Mouse (Mus musculus): ENCODE results near the gene Rara. TPM values are rescaled to one million over a fixed set of nuclear protein-coding genes. Genes with fewer than 3 reads are reported as not detected.

Rara gene
- polyA plus RNA-seq, 1 experiment from 2014 or later = 20.1 TPM

- Histone ChIP-seq H3K9me3 (ENCODE audit: control insufficient read depth, low read length) (no peaks in the 10 kb centered on the region), H3K4me2 (replicated peaks; ENCODE audit: low read depth) (no peak overlapping the region), H3K27ac (replicated peaks) (no peak overlapping the region), H3K36me3 (ENCODE audit: control insufficient read depth, insufficient read depth, low read length) (peaks cover 24% of the 10 kb centered on the region), H3K9ac (ENCODE audit: low read length) (no peak overlapping the region), H3K27me3 (ENCODE audit: control insufficient read depth, insufficient read depth, low read length) (no peaks in the 10 kb centered on the region), H3K4me1 (replicated peaks; ENCODE audit: control insufficient read depth, insufficient read depth) (peaks cover 11% of the 10 kb centered on the region), H3K4me3 (ENCODE audit: low read depth, low read length) (no peak overlapping the region)
- TF ChIP-seq EP300 (optimal IDR thresholded peaks at IDR 0.05) = no peak
- ATAC-seq (ENCODE audit: low FRiP score, low TSS enrichment) (0 out of 2 replicates have a peak, but pooled peaks have one; percentile 0), DNase-seq (ENCODE audit: low spot score) (no peak)
- 81% methylated on average over 9 of the region's 9 CpGs for WGBS
Measured at GRCm38 (mm10) chr11:98972801-98973360, 45.3 kb downstream of the Rara start.

- peaks cover 24% of the 10 kb centered on the region for H3K36me3 ChIP-seq (ENCODE audit: control insufficient read depth, insufficient read depth, low read length)
- DNase-seq (ENCODE audit: low spot score) (peak; percentile 32), ATAC-seq (ENCODE audit: low FRiP score, low TSS enrichment) (0 out of 2 replicates have a peak, but pooled peaks have one; percentile 2)
- no peak overlapping the region for H3K4me2 ChIP-seq (replicated peaks; ENCODE audit: low read depth)
- 78% methylated on average over 14 of the region's 14 CpGs for WGBS
- no peak overlapping the region for H3K9ac ChIP-seq (ENCODE audit: low read length)
- H3K27ac ChIP-seq (replicated peaks) = no peak overlapping the region
- TF ChIP-seq EP300 (optimal IDR thresholded peaks at IDR 0.05) (no peak), CTCF (IDR thresholded peaks at IDR 0.05; ENCODE audit: low read depth) (no peak)
- no peak overlapping the region for H3K4me3 ChIP-seq (ENCODE audit: low read depth, low read length)
- H3K9me3 ChIP-seq (ENCODE audit: control insufficient read depth, low read length) = no peaks in the 10 kb centered on the region
- peaks cover 6% of the 10 kb centered on the region for H3K4me1 ChIP-seq (replicated peaks; ENCODE audit: control insufficient read depth, insufficient read depth)
- H3K27me3 ChIP-seq (ENCODE audit: control insufficient read depth, insufficient read depth, low read length) = no peaks in the 10 kb centered on the region
Measured at GRCm38 (mm10) chr11:98973584-98973983, 46.0 kb downstream of the Rara start.

- no peak overlapping the region for H3K27ac ChIP-seq (replicated peaks)
- peaks cover 24% of the 10 kb centered on the region for H3K36me3 ChIP-seq (ENCODE audit: control insufficient read depth, insufficient read depth, low read length)
- no peaks in the 10 kb centered on the region for H3K27me3 ChIP-seq (ENCODE audit: control insufficient read depth, insufficient read depth, low read length)
- ATAC-seq (ENCODE audit: low FRiP score, low TSS enrichment) (no peak), DNase-seq (ENCODE audit: low spot score) (no peak)
- no peak for TF ChIP-seq EP300 (optimal IDR thresholded peaks at IDR 0.05)
- TF ChIP-seq CTCF (IDR thresholded peaks at IDR 0.05; ENCODE audit: low read depth) = no peak
- H3K9ac ChIP-seq (ENCODE audit: low read length) = no peak overlapping the region
- WGBS = 76% methylated on average over 6 of the region's 6 CpGs
- 0 out of 2 replicates have a peak, but pooled peaks cover 2% of the 10 kb centered on the region for H3K4me1 ChIP-seq (replicated peaks; ENCODE audit: control insufficient read depth, insufficient read depth)
- H3K4me3 ChIP-seq (ENCODE audit: low read depth, low read length) = no peak overlapping the region
- H3K4me2 ChIP-seq (replicated peaks; ENCODE audit: low read depth) = no peak overlapping the region
- no peaks in the 10 kb centered on the region for H3K9me3 ChIP-seq (ENCODE audit: control insufficient read depth, low read length)
Measured at GRCm38 (mm10) chr11:98974213-98974612, 46.6 kb downstream of the Rara start.

GRCm38 (mm10) chr11:98974871-98975719 lies 47.5 kb downstream of the Rara start:
- Histone ChIP-seq H3K27ac (replicated peaks) (no peak overlapping the region), H3K4me2 (replicated peaks; ENCODE audit: low read depth) (no peak overlapping the region), H3K9ac (ENCODE audit: low read length) (no peak overlapping the region), H3K36me3 (ENCODE audit: control insufficient read depth, insufficient read depth, low read length) (peaks cover 24% of the 10 kb centered on the region), H3K9me3 (ENCODE audit: control insufficient read depth, low read length) (no peaks in the 10 kb centered on the region), H3K4me1 (replicated peaks; ENCODE audit: control insufficient read depth, insufficient read depth) (no peaks in the 10 kb centered on the region), H3K27me3 (ENCODE audit: control insufficient read depth, insufficient read depth, low read length) (no peaks in the 10 kb centered on the region), H3K4me3 (ENCODE audit: low read depth, low read length) (no peak overlapping the region)
- DNase-seq (ENCODE audit: low spot score) (peak; percentile 78), ATAC-seq (ENCODE audit: low FRiP score, low TSS enrichment) (peak; percentile 36; the same call in 1 of the 2 replicates)
- TF ChIP-seq CTCF (IDR thresholded peaks at IDR 0.05; ENCODE audit: low read depth) (peak; percentile 85), EP300 (optimal IDR thresholded peaks at IDR 0.05) (no peak)
- 52% methylated on average over 5 of the region's 5 CpGs for WGBS

GRCm38 (mm10) chr11:98978526-98979148 lies 51.0 kb downstream of the Rara start:
- Histone ChIP-seq H3K36me3 (ENCODE audit: control insufficient read depth, insufficient read depth, low read length) (peaks cover 6% of the 10 kb centered on the region; the same call in 1 of the 2 replicates), H3K4me2 (replicated peaks; ENCODE audit: low read depth) (no peak overlapping the region), H3K9me3 (ENCODE audit: control insufficient read depth, low read length) (no peaks in the 10 kb centered on the region), H3K27ac (replicated peaks) (no peak overlapping the region), H3K9ac (ENCODE audit: low read length) (no peak overlapping the region), H3K27me3 (ENCODE audit: control insufficient read depth, insufficient read depth, low read length) (no peaks in the 10 kb centered on the region), H3K4me3 (ENCODE audit: low read depth, low read length) (no peak overlapping the region), H3K4me1 (replicated peaks; ENCODE audit: control insufficient read depth, insufficient read depth) (no peaks in the 10 kb centered on the region)
- TF ChIP-seq EP300 (optimal IDR thresholded peaks at IDR 0.05) = no peak
- no peak for TF ChIP-seq CTCF (IDR thresholded peaks at IDR 0.05; ENCODE audit: low read depth)
- 52% methylated on average over 15 of the region's 15 CpGs for WGBS
- ATAC-seq (ENCODE audit: low FRiP score, low TSS enrichment) (no peak), DNase-seq (ENCODE audit: low spot score) (no peak)

Data from stomach, postnatal 0 days (tissue).